Mouse (Mus musculus) NIH3T3 (cell line): Measurements from ENCODE around the gene Nrg4.

Source experiments
- DNase-seq: peaks from one replicate; pipeline ENCODE4 v3.0.0-alpha.2; 2012; ENCODE audit warnings: low read depth

Gene Nrg4

DNA sequence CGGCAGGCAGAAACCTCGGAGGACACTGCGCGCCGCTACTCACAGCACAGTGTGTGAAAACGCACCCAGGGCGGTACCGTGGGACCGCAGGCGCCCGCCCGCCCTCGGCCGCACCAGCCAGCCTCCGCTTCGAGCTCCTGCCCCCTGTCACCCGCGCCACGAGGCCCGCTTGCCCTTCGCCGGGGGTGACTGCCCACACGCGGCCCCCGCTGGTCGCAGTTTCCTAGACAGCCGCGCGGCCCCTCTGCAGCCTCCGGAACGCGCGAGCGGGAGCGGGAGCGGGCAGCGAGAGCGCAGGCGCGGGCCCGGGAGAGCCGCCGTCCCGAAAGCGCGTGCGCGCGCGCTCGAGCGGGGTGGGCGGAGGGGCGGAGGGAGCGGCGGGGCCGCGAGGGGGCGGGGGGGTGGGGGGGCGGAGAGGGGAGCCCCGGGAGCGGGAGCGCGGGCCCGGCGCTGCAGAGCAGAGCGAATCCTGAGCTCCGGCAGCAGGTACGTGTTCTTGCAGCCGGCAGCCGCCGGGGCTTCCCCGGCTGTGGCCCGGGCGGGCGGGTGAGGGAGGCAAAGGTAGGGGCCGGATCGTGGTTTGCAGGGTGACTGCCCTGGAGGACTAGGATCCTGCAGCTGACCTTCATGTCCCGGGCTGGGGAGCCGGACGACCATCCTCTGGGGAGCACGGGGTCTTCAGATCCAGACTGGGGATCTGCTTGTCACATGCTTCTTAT is at the start of gene Nrg4, which contains the start of gene Tmem266:
TSS of gene Nrg4 (minus strand) at position 330 of the 719 bp plus-strand sequence.
TSS of gene Tmem266 (plus strand) at position 399 of the 719 bp plus-strand sequence.
- DNase-seq = peak; percentile 67

GRCm38 (mm10) chr9:55371908-55372307 is 45.3 kb upstream of the Nrg4 start:
- DNase-seq = no peak

GRCm38 (mm10) chr9:55368011-55368410 is 41.4 kb upstream of the Nrg4 start:
- DNase-seq = no peak

DNA sequence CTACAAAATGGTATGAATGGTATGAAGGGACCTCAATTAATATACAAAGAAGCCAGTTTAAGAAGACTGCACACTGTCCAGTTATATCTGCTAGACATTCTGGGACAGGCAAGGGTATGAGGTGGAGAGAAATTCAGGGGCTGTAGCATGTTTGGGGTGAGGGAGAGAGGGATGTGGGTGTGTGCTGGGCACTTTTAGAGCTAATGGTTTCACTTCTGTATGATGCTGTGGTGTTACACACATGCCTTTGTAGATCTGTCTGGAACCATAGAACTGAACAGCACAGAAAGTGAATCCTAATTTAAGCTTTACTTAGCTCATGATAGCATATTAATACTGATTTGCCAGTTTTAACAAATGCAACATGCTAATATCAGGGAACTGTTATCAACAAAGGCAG is 37.1 kb upstream of the Nrg4 start:
- no peak for DNase-seq

GRCm38 (mm10) chr9:55361969-55362368 is 35.3 kb upstream of the Nrg4 start:
- peak; percentile 83 for DNase-seq

- no peak for DNase-seq
These were observed 34.2 kb upstream of the Nrg4 start for GRCm38 (mm10) chr9:55360861-55361260.

GRCm38 (mm10) chr9:55360372-55360771 is 33.7 kb upstream of the Nrg4 start:
- DNase-seq = no peak

DNA sequence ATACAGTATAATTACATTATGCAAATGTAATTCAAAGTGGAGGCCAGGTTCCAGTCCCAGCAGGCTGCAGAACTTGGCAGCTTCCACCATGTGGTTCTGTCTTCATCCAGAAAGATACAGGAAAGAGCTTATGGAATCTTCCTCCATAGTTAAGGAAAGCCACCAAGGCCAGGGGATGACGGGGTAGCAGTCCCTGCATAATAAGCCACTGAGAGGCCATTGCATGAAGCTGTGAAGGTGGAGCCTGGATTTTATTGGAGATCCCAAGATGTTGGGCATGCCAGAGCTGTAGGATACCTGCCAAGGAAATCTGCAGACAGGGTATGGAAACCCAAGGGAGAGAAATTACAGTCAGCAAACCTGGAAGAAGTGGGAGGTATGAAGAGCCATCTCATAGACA is 30.5 kb upstream of the Nrg4 start:
- DNase-seq = no peak

GRCm38 (mm10) chr9:55355270-55355834 is 28.7 kb upstream of the Nrg4 start:
- no peak for DNase-seq

DNA sequence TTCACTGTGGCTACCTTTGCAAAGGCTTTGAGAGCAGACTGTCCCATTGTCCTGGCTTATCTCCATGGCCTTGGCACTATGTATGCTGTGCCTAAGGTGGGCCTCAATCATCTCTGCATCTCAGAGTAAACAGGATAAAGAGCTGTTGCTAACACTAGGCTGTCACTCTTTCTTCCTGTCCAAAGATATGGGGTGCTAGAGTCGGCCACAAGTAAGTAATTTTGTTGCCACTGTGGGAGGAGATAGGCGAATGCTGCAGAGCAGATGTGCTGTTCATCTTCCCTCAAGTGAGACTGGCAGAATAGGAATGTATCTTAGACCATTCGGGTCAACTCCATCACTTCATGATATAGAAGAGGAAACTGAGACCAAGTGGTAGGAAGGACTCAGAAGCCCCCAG is 28.0 kb upstream of the Nrg4 start:
- no peak for DNase-seq

DNA sequence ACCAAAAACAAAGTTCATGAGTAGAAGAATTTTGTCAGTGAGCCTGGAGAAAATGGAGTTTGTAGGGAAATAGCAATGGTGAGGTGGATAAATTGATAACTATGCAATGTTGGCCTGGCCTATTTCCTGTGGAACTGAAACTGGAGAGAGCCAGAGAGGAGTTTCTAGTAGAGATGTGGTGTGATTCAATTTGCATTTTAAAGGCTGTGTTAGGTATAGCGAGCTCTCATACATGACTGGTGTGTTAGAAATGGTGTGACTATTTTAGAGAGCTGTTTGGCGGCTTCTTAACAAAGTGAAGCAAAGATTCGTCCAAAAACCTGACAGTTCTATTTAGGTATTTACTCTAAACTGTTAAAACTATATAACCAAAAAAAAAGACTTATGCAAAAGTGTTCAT is 22.0 kb upstream of the Nrg4 start:
- DNase-seq = no peak

DNA sequence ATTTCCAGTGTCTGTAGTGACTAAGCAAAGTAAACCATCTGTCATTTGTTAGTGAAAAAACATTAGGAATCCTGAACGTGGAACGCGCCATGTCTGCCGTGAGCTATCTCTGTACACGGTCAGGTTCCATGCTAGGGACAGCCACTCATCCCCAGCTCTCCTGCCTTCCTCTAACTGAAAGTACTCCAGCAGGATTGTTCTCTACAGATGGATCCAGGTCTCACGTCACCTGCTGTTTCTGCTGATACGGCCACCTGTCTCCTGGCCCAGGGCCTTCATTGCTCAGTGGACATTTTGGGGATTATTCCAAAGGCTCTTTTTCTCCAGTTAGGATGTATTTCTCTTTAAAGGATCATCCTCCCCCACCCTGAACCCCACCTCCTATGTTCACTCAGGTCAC is 18.7 kb upstream of the Nrg4 start:
- no peak for DNase-seq

GRCm38 (mm10) chr9:55344165-55344564 is 17.5 kb upstream of the Nrg4 start:
- no peak for DNase-seq

- no peak for DNase-seq
These were observed 6.3 kb upstream of the Nrg4 start for GRCm38 (mm10) chr9:55332949-55333348.

DNA sequence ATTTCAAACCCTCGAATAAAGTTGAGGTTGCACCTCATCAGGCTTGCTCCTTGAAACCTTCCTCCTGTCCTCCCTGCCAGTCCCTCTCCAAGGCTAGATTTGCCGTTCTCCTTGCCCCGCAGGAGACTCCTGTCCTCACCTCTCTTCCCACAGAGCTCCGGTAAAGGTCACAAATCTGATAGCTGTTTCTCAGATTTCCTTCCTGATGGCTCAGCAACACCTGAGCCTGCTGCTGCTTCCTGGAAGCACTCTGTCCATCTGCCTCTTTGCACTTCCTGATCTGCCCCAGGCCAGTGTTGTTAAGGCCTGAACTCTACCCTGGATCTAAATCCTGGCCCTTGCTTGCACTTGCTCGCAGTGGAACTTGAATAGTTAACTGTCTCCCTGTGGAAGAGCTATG is 5.8 kb upstream of the Nrg4 start:
- no peak for DNase-seq

DNA sequence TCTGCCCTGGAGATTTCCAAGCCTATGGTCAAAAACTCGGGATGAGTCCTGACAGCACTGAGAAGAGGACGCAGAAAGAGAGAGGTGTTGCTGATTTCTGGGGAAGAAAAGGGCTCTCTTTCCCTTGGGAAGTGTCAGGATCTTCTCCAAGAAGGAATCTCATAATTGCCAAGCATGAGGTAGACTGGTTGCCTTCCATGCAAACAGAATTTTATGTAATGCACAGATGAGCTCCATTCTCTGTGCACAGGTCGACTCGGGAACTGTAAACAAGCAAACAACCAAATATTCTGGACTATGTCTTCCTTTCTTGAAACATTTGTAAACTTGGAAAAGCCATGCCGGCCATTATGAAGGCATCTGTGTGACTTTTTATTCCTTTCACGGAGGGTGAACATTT is 2.8 kb upstream of the Nrg4 start:
- DNase-seq = no peak

- DNase-seq = no peak
These were observed 1.7 kb upstream of the Nrg4 start for GRCm38 (mm10) chr9:55328151-55328918.

DNA sequence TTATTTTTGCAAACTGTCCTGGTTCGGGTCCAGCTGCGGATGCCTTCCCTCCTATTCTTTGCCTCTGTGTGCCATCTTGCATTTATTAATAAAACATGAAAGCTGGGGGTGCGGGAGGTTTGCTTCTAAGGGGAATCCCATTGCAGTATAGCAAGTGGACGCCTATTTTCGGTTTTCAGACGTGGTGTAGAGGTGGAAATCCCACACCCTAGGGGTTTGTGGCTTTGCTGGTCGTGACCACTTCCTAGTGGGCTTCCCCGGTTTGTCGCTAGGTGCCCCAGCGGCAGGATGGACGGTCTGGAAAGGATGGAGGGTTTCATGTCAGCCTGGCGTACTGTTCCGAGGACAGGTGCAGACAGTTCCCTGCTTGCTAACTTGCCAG is 581 bp upstream of the Nrg4 start:
- DNase-seq = peak; percentile 11

DNA sequence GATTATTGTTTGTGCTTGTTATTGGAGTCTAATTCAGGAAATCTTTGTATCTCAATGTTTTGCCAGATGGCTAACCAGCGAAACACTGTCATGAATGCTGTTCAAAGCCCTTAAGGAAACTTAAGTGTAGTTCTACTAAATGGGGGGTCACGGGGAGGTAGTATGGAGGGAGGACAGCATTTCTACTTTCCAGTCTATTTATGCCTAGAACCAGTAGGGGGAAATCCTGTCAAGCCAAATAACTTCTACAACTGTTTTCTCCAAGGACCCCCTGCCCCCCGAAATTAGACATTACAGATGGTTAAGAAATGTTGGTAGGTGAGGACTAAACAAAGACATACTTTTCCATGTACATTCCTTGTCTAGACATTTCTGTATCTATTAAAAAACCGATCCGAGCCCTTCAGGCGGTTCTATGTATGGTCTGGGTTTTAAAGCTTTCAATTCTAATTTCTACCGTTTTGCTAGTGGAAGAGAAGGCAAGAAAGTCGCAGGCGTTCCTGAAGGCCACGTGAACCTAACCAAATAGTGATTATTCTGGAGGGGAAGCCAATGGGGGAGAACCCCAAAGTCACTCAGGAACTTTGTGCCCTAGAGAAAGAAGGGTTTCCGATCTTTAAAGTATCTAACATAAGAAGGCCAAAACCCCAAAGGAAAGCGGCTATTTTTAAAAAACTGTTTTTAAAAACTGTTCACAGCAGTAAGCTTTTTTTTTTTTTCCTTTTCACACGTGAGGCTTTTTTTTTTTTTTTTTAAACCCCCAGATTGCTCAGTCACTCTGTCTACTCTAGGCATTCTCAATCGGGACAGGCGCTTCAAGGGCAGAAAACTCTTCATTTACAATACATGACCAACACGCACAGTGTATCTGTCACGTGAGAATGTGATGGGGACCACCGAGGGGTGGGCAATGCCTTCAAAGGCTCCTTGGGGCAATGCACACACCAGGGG is 805 bp downstream of the Nrg4 start:
- DNase-seq = no peak

DNA sequence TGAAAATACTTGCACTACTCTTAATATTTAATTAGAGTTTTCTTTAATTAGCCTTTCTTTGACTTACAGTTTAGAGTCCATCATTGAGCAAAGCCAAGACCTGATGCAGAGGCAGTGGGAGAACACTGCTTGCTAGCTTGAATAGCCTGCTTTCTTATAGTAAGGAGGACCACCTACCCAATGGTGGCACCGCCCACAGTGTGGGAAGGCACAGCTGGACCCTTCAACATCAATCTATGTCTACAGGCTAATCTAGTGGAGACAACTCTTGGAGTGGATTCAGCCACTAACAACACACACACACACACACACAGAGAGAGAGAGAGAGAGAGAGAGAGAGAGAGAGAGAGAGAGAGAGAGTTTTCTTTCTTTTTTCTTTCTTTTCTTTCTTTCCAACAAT is 1.6 kb downstream of the Nrg4 start:
- DNase-seq = no peak

DNA sequence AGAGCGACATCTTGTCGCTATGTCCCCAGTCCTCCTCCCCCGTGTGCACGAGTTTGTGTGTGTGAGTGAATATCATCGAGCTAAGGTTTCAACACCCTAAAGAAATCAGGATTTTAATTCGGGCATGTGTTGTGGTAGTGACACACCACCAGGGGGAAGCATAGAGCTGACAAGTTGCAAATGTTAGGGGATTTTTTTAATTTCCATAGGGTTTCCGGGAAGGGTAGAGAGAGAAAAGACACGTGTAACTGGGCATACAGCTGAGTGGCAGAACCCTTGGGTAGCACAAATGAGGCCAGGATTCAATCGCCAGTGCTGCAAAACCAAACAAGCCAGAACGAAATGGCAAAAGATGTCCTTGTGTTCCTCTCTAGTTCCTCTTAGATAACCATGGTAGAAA is 2.1 kb downstream of the Nrg4 start:
- no peak for DNase-seq

DNA sequence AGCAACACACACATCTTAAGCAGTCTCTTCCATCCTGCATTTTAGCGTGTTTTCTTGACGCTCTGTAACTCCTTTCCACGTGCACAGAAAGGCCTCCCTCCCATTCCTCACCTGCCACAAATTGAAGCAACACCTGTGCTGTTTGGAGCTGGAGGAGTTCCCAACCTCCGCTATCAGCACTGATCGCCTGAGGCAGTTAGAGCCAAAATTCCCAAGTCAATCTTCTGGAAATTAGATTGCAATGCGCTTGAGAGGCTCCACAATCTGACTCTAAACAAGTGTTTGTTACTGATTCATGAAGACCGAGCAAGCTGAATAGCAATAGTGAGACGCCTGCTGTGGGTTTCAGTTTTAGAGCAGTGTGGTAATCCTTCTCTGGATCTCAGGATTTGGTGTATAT is 2.6 kb downstream of the Nrg4 start:
- DNase-seq = no peak
